Mouse (Mus musculus): Measurements from ENCODE around the gene Cmc1. TPM values are rescaled to one million over a fixed set of nuclear protein-coding genes. Genes with fewer than 3 reads are reported as not detected.

Cmc1 gene
- 33.7 and 38.3 TPM in 2 replicates for polyA plus RNA-seq (2015; fragmentation: Nextera tagmentation; extraction: Ambion mirVana)

GRCm38 (mm10) chr9:118149407-118150402 lies at the start of gene Cmc1:
TSS of gene Cmc1 (minus strand) at chr9:118150177.
- peak within 1 kb of the TSS; percentile 78 for H3K4me3 ChIP-seq (replicated peaks)
- no peaks in the 10 kb centered on the region for H3K9me3 ChIP-seq (replicated peaks)
- H3K4me2 ChIP-seq (replicated peaks): peak within 1 kb of the TSS; percentile 52
- ATAC-seq (ENCODE audit: insufficient number of reproducible peaks, low FRiP score, low TSS enrichment, low read depth): peak; percentile 95
- under 1% methylated on average over 58 of the region's 58 CpGs for WGBS
- no peaks in the 10 kb centered on the region for H3K36me3 ChIP-seq
- H3K4me1 ChIP-seq: peaks cover 4% of the 10 kb centered on the region; the same call in 1 of the 2 replicates
- H3K9ac ChIP-seq: peak within 1 kb of the TSS; percentile 53
- H3K27me3 ChIP-seq: no peaks in the 10 kb centered on the region
- H3K27ac ChIP-seq (replicated peaks): peak within 1 kb of the TSS; percentile 80; the same call in 1 of the 2 replicates

- H3K27me3 ChIP-seq: no peaks in the 10 kb centered on the region
- H3K4me3 ChIP-seq (replicated peaks): no peak overlapping the region
- no peak overlapping the region for H3K9ac ChIP-seq
- ATAC-seq (ENCODE audit: insufficient number of reproducible peaks, low FRiP score, low TSS enrichment, low read depth): no peak
- WGBS: 97% methylated on average over 1 of the region's 1 CpGs
- no peaks in the 10 kb centered on the region for H3K36me3 ChIP-seq
- no peaks in the 10 kb centered on the region for H3K9me3 ChIP-seq (replicated peaks)
- H3K4me2 ChIP-seq (replicated peaks): no peak overlapping the region
- H3K4me1 ChIP-seq: no peaks in the 10 kb centered on the region
- H3K27ac ChIP-seq (replicated peaks): no peak overlapping the region
These were observed 48.6 kb upstream of the Cmc1 start for GRCm38 (mm10) chr9:118198557-118198956.

- H3K9ac ChIP-seq: no peak overlapping the region
- H3K4me1 ChIP-seq: no peaks in the 10 kb centered on the region
- H3K27ac ChIP-seq (replicated peaks): no peak overlapping the region
- no peak overlapping the region for H3K4me3 ChIP-seq (replicated peaks)
- no peaks in the 10 kb centered on the region for H3K36me3 ChIP-seq
- no peak overlapping the region for H3K4me2 ChIP-seq (replicated peaks)
- WGBS: 85% methylated on average over 9 of the region's 9 CpGs
- H3K9me3 ChIP-seq (replicated peaks): no peaks in the 10 kb centered on the region
- no peak for ATAC-seq (ENCODE audit: insufficient number of reproducible peaks, low FRiP score, low TSS enrichment, low read depth)
- no peaks in the 10 kb centered on the region for H3K27me3 ChIP-seq
These were observed 46.8 kb upstream of the Cmc1 start for GRCm38 (mm10) chr9:118196661-118197390.

GRCm38 (mm10) chr9:118193263-118193662 lies 43.3 kb upstream of the Cmc1 start:
- H3K9me3 ChIP-seq (replicated peaks): no peaks in the 10 kb centered on the region
- H3K27ac ChIP-seq (replicated peaks): no peak overlapping the region
- no peaks in the 10 kb centered on the region for H3K27me3 ChIP-seq
- no peak overlapping the region for H3K4me3 ChIP-seq (replicated peaks)
- no peak for ATAC-seq (ENCODE audit: insufficient number of reproducible peaks, low FRiP score, low TSS enrichment, low read depth)
- WGBS: 78% methylated on average over 1 of the region's 1 CpGs
- no peaks in the 10 kb centered on the region for H3K36me3 ChIP-seq
- H3K4me1 ChIP-seq: no peaks in the 10 kb centered on the region
- no peak overlapping the region for H3K4me2 ChIP-seq (replicated peaks)
- no peak overlapping the region for H3K9ac ChIP-seq

- no peak overlapping the region for H3K9ac ChIP-seq
- no peaks in the 10 kb centered on the region for H3K4me1 ChIP-seq
- H3K9me3 ChIP-seq (replicated peaks): no peaks in the 10 kb centered on the region
- WGBS: 78% methylated on average over 10 of the region's 10 CpGs
- H3K27me3 ChIP-seq: no peaks in the 10 kb centered on the region
- no peaks in the 10 kb centered on the region for H3K36me3 ChIP-seq
- no peak overlapping the region for H3K4me2 ChIP-seq (replicated peaks)
- no peak for ATAC-seq (ENCODE audit: insufficient number of reproducible peaks, low FRiP score, low TSS enrichment, low read depth)
- no peak overlapping the region for H3K4me3 ChIP-seq (replicated peaks)
- no peak overlapping the region for H3K27ac ChIP-seq (replicated peaks)
These were observed 41.3 kb upstream of the Cmc1 start for GRCm38 (mm10) chr9:118191276-118191675.

- no peak for ATAC-seq (ENCODE audit: insufficient number of reproducible peaks, low FRiP score, low TSS enrichment, low read depth)
- no peaks in the 10 kb centered on the region for H3K9me3 ChIP-seq (replicated peaks)
- no peak overlapping the region for H3K4me2 ChIP-seq (replicated peaks)
- no peak overlapping the region for H3K9ac ChIP-seq
- H3K27ac ChIP-seq (replicated peaks): no peak overlapping the region
- H3K4me1 ChIP-seq: no peaks in the 10 kb centered on the region
- H3K27me3 ChIP-seq: no peaks in the 10 kb centered on the region
- WGBS: 93% methylated on average over 6 of the region's 6 CpGs
- no peaks in the 10 kb centered on the region for H3K36me3 ChIP-seq
- no peak overlapping the region for H3K4me3 ChIP-seq (replicated peaks)
These were observed 38.4 kb upstream of the Cmc1 start for GRCm38 (mm10) chr9:118188374-118188773.

- Histone ChIP-seq H3K4me3 (replicated peaks) (no peak overlapping the region), H3K9ac (no peak overlapping the region), H3K4me1 (no peaks in the 10 kb centered on the region), H3K9me3 (replicated peaks) (no peaks in the 10 kb centered on the region), H3K27me3 (no peaks in the 10 kb centered on the region), H3K27ac (replicated peaks) (no peak overlapping the region), H3K4me2 (replicated peaks) (no peak overlapping the region), H3K36me3 (no peaks in the 10 kb centered on the region)
- ATAC-seq (ENCODE audit: insufficient number of reproducible peaks, low FRiP score, low TSS enrichment, low read depth): no peak
- WGBS: 89% methylated on average over 7 of the region's 7 CpGs
These were observed 37.4 kb upstream of the Cmc1 start for GRCm38 (mm10) chr9:118187420-118187819.

GRCm38 (mm10) chr9:118186776-118187175 lies 36.8 kb upstream of the Cmc1 start:
- no peak overlapping the region for H3K4me3 ChIP-seq (replicated peaks)
- no peaks in the 10 kb centered on the region for H3K9me3 ChIP-seq (replicated peaks)
- H3K27me3 ChIP-seq: no peaks in the 10 kb centered on the region
- no peak overlapping the region for H3K4me2 ChIP-seq (replicated peaks)
- no peaks in the 10 kb centered on the region for H3K36me3 ChIP-seq
- 84% methylated on average over 10 of the region's 10 CpGs for WGBS
- no peaks in the 10 kb centered on the region for H3K4me1 ChIP-seq
- H3K9ac ChIP-seq: no peak overlapping the region
- no peak overlapping the region for H3K27ac ChIP-seq (replicated peaks)
- no peak for ATAC-seq (ENCODE audit: insufficient number of reproducible peaks, low FRiP score, low TSS enrichment, low read depth)

GRCm38 (mm10) chr9:118179136-118180025 lies 29.4 kb upstream of the Cmc1 start:
- ATAC-seq (ENCODE audit: insufficient number of reproducible peaks, low FRiP score, low TSS enrichment, low read depth): no peak

GRCm38 (mm10) chr9:118176687-118177086 lies 26.7 kb upstream of the Cmc1 start:
- Histone ChIP-seq H3K4me2 (replicated peaks) (no peak overlapping the region), H3K27me3 (no peaks in the 10 kb centered on the region), H3K4me3 (replicated peaks) (no peak overlapping the region), H3K9ac (no peak overlapping the region), H3K27ac (replicated peaks) (no peak overlapping the region), H3K4me1 (no peaks in the 10 kb centered on the region), H3K9me3 (replicated peaks) (no peaks in the 10 kb centered on the region), H3K36me3 (no peaks in the 10 kb centered on the region)
- no peak for ATAC-seq (ENCODE audit: insufficient number of reproducible peaks, low FRiP score, low TSS enrichment, low read depth)
- WGBS: 86% methylated on average over 3 of the region's 3 CpGs

More at GRCm38 (mm10) chr9:118179136-118180025, 29.4 kb upstream of the Cmc1 start:
- 78% methylated on average over 18 of the region's 18 CpGs for WGBS
- H3K4me2 ChIP-seq (replicated peaks): no peak overlapping the region
- no peak overlapping the region for H3K27ac ChIP-seq (replicated peaks)
- H3K9ac ChIP-seq: no peak overlapping the region
- H3K27me3 ChIP-seq: no peaks in the 10 kb centered on the region
- no peaks in the 10 kb centered on the region for H3K9me3 ChIP-seq (replicated peaks)
- H3K4me1 ChIP-seq: no peaks in the 10 kb centered on the region
- H3K4me3 ChIP-seq (replicated peaks): no peak overlapping the region
- H3K36me3 ChIP-seq: no peaks in the 10 kb centered on the region
